Mouse (Mus musculus) cerebellum, adult (tissue): ENCODE measurements around the gene Gda.

Experiments used
- ATAC-seq: cut with Nextera tagmentation; 2 replicates; pipeline ENCODE4 v1.9.2; 2017; ENCODE audit warnings: mild to moderate bottlenecking, moderate library complexity, mixed read lengths; ENCODE audit not compliant: insufficient number of reproducible peaks, low FRiP score, low TSS enrichment

Gda gene

DNA sequence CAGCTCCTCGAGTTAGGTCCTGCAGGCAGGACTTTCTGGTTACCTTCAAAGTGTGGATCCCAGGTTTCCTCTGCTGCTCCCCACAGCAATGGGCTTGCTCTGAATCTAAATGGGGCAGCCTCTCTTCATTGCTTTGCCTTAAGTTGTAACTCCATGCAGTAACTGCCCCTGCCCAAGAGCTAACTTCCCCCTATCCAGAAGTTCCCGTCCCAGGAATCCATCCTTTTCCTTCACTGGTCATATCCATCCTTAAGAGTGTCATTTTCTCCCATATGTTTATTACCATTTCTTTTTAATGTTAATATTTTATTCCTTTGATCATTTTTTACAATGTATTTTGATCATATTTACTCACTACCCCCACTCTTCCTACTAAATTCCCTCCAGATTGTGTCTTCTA is at the start of gene Gda:
Gene Gda (minus strand): TSS at position 101 of the 400 bp plus-strand sequence.
- ATAC-seq, result no peak

DNA sequence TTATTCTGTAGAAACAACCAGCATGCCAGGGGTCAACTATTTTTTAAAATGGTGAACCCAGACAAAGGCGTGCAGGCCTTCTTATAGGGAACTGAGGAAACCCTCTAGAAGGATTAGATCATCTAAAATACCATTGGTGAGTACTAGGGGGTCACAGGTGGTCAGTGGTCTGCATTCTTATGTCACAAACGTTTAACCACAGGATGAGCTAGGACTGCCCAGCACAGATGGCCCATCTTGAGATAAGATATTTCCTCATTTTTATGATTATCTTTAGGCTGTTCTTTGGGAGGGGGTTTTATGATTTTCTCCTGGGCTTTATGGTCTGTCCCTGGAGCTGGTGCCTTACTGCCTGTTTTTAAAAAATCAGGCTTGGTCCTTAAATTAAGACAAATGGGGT is 47.0 kb upstream of the Gda start:
- no peak for ATAC-seq

- no peak for ATAC-seq
Measured at GRCm38 (mm10) chr19:21510116-21510515, 36.9 kb upstream of the Gda start.

DNA sequence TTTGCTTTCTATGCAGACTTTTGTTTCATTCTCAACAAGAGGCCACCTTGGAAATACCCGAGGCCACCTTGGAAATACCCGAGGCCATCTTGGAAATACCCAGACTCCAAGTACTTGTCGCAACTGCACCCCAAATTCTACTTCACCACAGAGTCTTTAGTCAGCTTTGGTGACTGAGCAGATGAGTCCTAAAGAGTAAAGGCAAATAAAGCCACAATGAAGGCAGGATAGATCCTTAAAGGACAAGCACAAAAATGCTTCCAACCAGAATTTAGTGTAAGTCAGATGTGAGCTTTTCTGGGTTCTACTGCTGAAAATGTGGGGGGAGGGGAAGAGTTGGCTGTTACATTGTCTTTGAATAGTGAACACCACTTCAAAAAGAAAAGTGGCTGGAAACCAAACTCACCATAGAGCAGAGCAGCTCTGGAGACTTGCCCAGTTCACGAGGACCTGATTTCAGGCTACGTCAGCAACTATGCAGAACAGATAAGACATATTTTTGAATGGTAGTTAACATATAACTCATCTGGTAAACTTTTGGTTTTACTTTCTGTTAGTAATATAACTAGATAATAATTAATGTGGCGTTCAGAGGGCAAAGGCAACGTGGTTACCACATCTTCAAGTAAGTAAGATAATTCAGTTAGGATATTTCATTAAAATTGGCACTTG is 34.5 kb upstream of the Gda start:
- ATAC-seq, result no peak

DNA sequence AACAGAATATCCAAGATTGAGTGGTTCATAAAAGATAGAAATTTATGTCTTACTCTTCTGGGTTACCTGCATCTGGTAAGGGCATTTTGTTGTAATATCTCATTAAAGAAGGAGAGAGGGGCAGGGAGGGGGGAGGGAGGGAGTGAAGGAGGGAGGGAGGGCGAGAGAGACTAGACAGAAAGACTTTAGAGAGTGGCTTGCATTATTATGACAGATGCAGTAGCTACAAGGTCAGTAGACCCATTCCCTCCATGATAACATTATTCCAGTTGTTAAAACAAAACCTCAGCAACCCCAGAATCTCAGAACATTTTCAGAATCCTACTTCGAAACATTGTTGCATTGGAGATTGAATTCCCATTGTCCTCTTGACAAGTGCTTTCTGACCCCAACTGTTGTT is 33.9 kb upstream of the Gda start:
- no peak for ATAC-seq

- no peak for ATAC-seq
Measured at GRCm38 (mm10) chr19:21504716-21505115, 31.5 kb upstream of the Gda start.

GRCm38 (mm10) chr19:21499394-21499983 is 26.2 kb upstream of the Gda start:
- ATAC-seq, result no peak

- ATAC-seq, result no peak
Measured at GRCm38 (mm10) chr19:21495817-21496216, 22.6 kb upstream of the Gda start.

- ATAC-seq, result no peak
Measured at GRCm38 (mm10) chr19:21493807-21494521, 20.7 kb upstream of the Gda start.

DNA sequence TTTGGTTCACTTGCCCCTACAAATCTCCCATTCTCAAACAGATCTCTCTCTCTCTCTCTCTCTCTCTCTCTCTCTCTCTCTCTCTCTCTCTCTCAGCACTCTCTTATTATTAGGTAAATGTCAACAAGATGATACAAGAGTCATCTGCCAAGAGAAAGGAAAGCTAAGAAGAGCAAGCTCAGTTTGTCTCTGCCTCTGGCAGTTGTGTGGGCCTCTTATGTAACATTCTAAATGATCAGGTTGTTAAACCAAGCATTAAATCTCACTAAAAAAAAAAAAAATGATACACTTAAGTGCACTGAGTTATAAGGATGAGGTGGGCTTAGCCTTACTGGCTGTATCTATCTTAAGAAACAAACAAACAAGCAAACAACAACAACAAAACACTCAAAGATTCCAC is 18.1 kb upstream of the Gda start:
- no peak for ATAC-seq

GRCm38 (mm10) chr19:21487124-21487944 is 14.1 kb upstream of the Gda start:
- ATAC-seq, result no peak

- no peak for ATAC-seq
Measured at GRCm38 (mm10) chr19:21482096-21482495, 8.9 kb upstream of the Gda start.

- ATAC-seq, result no peak
Measured at GRCm38 (mm10) chr19:21481031-21481430, 7.8 kb upstream of the Gda start.

DNA sequence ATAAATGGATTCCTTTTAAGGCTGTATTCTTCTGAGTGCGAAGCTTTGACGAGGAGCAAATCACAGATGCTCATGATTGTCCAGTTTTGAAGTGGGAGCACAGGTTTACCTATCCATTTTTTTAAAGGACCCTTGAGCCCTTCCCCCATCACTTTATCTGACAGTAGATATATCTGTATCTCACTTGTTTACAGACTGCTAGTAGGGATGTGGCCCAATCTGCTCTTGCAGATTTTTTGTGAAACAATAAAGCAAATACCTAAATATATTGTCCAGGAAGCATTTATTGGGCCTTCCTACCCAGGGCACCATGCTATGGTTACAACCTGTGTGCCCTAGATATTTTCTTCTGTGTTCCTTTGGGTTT is 6.8 kb upstream of the Gda start:
- no peak for ATAC-seq

GRCm38 (mm10) chr19:21479183-21480052 is 6.2 kb upstream of the Gda start:
- ATAC-seq, result no peak

GRCm38 (mm10) chr19:21478538-21478937 is 5.3 kb upstream of the Gda start:
- no peak for ATAC-seq

GRCm38 (mm10) chr19:21477780-21478179 is 4.5 kb upstream of the Gda start:
- ATAC-seq, result no peak

- no peak for ATAC-seq
Measured at GRCm38 (mm10) chr19:21476782-21477181, 3.5 kb upstream of the Gda start.

- no peak for ATAC-seq
Measured at GRCm38 (mm10) chr19:21472121-21472780, 994 bp downstream of the Gda start.
